Mouse (Mus musculus): ENCODE data around the gene Gm9970. TPM values are rescaled to one million over a fixed set of nuclear protein-coding genes. Genes with fewer than 3 reads are reported as not detected.

The Gm9970 gene
- total and polyA plus RNA-seq, 3 experiments = 0.10 TPM; not detected in 2

DNA sequence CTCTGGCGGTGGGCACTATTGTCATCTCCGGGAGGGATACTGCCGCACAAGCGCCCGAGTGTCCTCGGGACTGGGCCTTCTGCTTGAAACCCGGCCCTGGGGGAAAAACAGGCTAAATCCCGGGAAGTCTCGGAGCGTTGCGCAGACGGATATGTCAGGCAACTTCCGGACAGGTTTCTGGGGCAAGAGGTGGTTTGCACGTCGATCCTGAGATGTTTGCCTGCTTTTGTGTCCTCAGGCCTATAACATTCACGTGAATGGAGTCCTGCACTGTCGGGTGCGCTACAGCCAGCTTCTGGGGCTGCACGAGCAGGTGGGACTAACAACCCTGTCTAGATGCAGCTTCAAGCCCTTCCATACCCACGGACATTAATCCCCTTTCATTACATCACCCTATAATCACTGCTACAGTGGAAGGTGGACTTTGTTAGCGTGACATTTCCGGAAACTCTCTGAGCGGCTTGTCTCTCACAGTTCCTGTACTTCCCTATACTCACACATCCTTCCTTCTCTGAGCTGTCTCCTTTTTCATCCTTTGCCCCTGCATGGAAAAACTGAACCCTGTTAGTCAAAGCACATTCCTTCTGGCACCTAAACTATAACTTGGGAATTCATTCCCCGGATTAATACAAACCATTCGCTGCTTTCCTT is 47.3 kb downstream of the Gm9970 start:
- H3K36me3 ChIP-seq (replicated peaks) = peaks cover 74% of the 10 kb centered on the region
- ATAC-seq (ENCODE audit: extremely low read depth, insufficient number of reproducible peaks, low FRiP score, poor library complexity, severe bottlenecking) = no peak

DNA sequence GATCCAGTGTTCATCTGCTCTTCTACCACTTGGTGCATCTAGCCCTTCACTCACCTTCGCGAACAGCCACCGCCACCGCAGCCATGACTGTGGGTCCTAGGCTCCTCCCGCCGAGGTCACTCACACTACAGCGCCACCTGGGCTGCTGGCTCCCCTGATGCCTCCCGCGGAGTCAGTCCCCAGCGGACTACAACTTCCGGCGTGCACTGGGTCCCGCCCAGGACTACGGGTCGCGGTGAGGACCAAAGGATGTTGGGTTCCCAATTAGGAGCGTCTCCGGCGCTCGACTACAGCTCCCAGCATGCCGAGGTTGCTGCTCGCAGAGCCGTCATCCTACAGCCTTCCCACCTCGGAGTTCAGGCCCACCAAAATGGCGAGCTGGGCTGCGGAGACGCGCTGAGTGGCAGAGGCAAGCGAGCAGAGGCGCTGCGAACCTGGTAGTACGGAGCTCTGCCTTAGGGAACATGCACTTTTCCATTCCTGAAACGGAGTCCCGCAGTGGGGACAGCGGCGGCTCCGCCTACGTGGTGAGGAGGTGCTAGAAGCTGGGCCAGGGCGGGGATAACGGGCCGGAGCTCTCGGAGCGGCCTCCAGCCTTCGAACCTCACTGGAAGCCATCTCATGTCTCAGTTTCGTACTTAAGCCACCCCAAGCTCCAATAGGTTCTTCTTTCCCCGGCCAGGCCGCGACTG is 47.9 kb downstream of the Gm9970 start, which contains the start of the genes Snx17 and Eif2b4:
Gene Snx17, plus strand, starts transcription at position 289 of the 692 bp plus-strand sequence.
Gene Eif2b4, minus strand, starts transcription at position 492 of the 692 bp plus-strand sequence.
- Histone ChIP-seq H3K27me3 (ENCODE audit: insufficient read depth, low read length) (no peaks in the 10 kb centered on the region), H3K9me3 (replicated peaks) (no peaks in the 10 kb centered on the region), H3K36me3 (replicated peaks) (peaks cover 74% of the 10 kb centered on the region), H3K4me1 (ENCODE audit: insufficient read depth, low read depth, low read length) (peaks cover 55% of the 10 kb centered on the region), H3K4me3 (ENCODE audit: low read depth, low read length) (peak within 1 kb of the TSS; percentile 88)
- ATAC-seq (ENCODE audit: extremely low read depth, insufficient number of reproducible peaks, low FRiP score, poor library complexity, severe bottlenecking) (peak; percentile 89), DNase-seq (ENCODE audit: low spot score) (peak; percentile 86)
- TF ChIP-seq CTCF (IDR thresholded peaks at IDR 0.05; ENCODE audit: low read depth, low read length) = no peak
- TF ChIP-seq GATA2 (IDR thresholded peaks at IDR 0.05; ENCODE audit: borderline replicate concordance, low read depth, low read length) = no peak
- TF ChIP-seq TAL1 (conservative IDR thresholded peaks at IDR 0.05; ENCODE audit: low read depth, low read length) = no peak
- no peak for TF ChIP-seq POLR2AphosphoS5 (IDR thresholded peaks at IDR 0.05; ENCODE audit: insufficient replicate concordance, low read depth, low read length)
- no peak for TF ChIP-seq GATA1 (IDR thresholded peaks at IDR 0.05; ENCODE audit: borderline replicate concordance, low read length)

More for the DNA sequence above, 47.3 kb downstream of the Gm9970 start:
- Histone ChIP-seq H3K9me3 (replicated peaks) (no peaks in the 10 kb centered on the region), H3K4me3 (ENCODE audit: low read depth, low read length) (peak overlapping the region; percentile 88), H3K4me1 (ENCODE audit: insufficient read depth, low read depth, low read length) (peaks cover 61% of the 10 kb centered on the region), H3K27me3 (ENCODE audit: insufficient read depth, low read length) (no peaks in the 10 kb centered on the region)
- no peak for DNase-seq (ENCODE audit: low spot score)
- TF ChIP-seq GATA2 (IDR thresholded peaks at IDR 0.05; ENCODE audit: borderline replicate concordance, low read depth, low read length) (no peak), GATA1 (IDR thresholded peaks at IDR 0.05; ENCODE audit: borderline replicate concordance, low read length) (no peak), CTCF (IDR thresholded peaks at IDR 0.05; ENCODE audit: low read depth, low read length) (no peak), TAL1 (conservative IDR thresholded peaks at IDR 0.05; ENCODE audit: low read depth, low read length) (no peak), POLR2AphosphoS5 (IDR thresholded peaks at IDR 0.05; ENCODE audit: insufficient replicate concordance, low read depth, low read length) (no peak)

DNA sequence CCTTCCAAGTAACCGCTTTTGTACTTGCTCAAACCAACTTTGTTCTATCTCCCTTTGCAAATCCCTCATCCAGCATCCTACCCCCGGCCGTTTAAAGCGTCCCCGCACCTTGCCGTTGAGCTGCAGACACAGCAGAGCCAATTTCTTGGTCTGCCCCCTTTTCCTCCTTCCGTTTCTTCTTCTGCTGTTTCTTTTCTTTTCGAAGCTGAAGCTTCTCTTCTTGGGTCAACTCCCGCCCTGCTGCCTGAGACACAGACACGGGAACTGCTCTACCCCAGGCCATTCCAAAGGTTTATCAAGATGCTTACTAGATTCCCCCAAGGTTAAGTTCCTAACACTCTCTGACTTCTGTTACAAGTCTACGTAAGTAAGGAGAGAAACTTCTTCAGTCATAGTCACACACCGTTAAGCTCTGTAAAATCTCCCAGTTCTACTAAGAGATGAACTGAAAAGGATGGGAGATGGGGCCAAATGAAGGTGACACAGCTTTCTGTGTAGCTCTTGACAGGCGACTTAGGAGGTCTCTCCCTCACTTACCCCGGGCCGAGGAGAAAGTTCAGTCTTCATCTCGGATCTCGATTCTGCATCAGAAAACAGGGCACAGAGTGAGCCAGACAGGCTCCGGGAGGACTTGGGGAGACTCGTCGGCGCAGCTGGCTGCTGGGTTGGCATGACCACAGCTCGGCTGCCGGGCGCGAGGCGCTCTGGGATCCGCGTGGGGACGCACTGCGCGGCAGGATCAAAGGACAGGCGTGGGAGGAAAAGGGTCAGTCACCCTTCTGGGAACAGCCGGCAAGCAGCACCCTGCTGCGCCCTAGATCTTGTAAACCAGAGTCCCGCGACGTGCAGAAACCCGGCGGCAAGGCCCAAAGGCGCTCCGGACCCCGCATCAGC is 48.7 kb downstream of the Gm9970 start:
- H3K4me3 ChIP-seq (ENCODE audit: low read depth, low read length) = peak overlapping the region; percentile 88
- H3K27me3 ChIP-seq (ENCODE audit: insufficient read depth, low read length) = no peaks in the 10 kb centered on the region
- ATAC-seq (ENCODE audit: extremely low read depth, insufficient number of reproducible peaks, low FRiP score, poor library complexity, severe bottlenecking) (no peak), DNase-seq (ENCODE audit: low spot score) (no peak)
- H3K36me3 ChIP-seq (replicated peaks) = peaks cover 74% of the 10 kb centered on the region
- TF ChIP-seq GATA1 (IDR thresholded peaks at IDR 0.05; ENCODE audit: borderline replicate concordance, low read length) (no peak), POLR2AphosphoS5 (IDR thresholded peaks at IDR 0.05; ENCODE audit: insufficient replicate concordance, low read depth, low read length) (no peak), TAL1 (conservative IDR thresholded peaks at IDR 0.05; ENCODE audit: low read depth, low read length) (no peak), CTCF (IDR thresholded peaks at IDR 0.05; ENCODE audit: low read depth, low read length) (no peak), GATA2 (IDR thresholded peaks at IDR 0.05; ENCODE audit: borderline replicate concordance, low read depth, low read length) (no peak)
- no peaks in the 10 kb centered on the region for H3K9me3 ChIP-seq (replicated peaks)
- H3K4me1 ChIP-seq (ENCODE audit: insufficient read depth, low read depth, low read length) = peaks cover 47% of the 10 kb centered on the region

Other genes starting within 250 kb of the Gm9970 start
Only the 20 nearest of the 21 such genes appear.
- 81.9 and 89.6 TPM in 2 replicates for gene Atraid, start 192.9 kb downstream of the Gm9970 start, total RNA-seq (2014; fragmentation: Nextera tagmentation)
- gene Atraid, start 192.9 kb downstream of the Gm9970 start, total RNA-seq (2017) = 50.0 and 54.0 TPM in 2 replicates
- 11.6 and 15.6 TPM in 2 replicates for gene Atraid, start 192.9 kb downstream of the Gm9970 start, polyA plus RNA-seq (2012)
- 3.2 and 4.0 TPM in 2 replicates for gene Slc5a6, start 192.3 kb downstream of the Gm9970 start, total RNA-seq (2014; fragmentation: Nextera tagmentation)
- 2.2 and 5.2 TPM in 2 replicates for gene Slc5a6, start 192.3 kb downstream of the Gm9970 start, total RNA-seq (2017)
- 9.5 and 11.9 TPM in 2 replicates for gene Slc5a6, start 192.3 kb downstream of the Gm9970 start, polyA plus RNA-seq (2012)
- gene Cad, start 186.5 kb downstream of the Gm9970 start, total RNA-seq (2014; fragmentation: Nextera tagmentation) = 87.7 and 102 TPM in 2 replicates
- gene Cad, start 186.5 kb downstream of the Gm9970 start, total RNA-seq (2017) = 18.5 and 20.2 TPM in 2 replicates
- gene Cad, start 186.5 kb downstream of the Gm9970 start, polyA plus RNA-seq (2012) = 426 and 438 TPM in 2 replicates
- gene Dnajc5g, start 134.9 kb downstream of the Gm9970 start, total RNA-seq (2014; fragmentation: Nextera tagmentation) = not detected in 2 replicates
- not detected in 2 replicates for gene Dnajc5g, start 134.9 kb downstream of the Gm9970 start, total RNA-seq (2017)
- not detected in 2 replicates for gene Dnajc5g, start 134.9 kb downstream of the Gm9970 start, polyA plus RNA-seq (2012)
- not detected in 2 replicates for gene Slc30a3, start 133.0 kb downstream of the Gm9970 start, total RNA-seq (2014; fragmentation: Nextera tagmentation)
- 0.05 TPM in 1 of 2 replicates, not detected in the other for gene Slc30a3, start 133.0 kb downstream of the Gm9970 start, total RNA-seq (2017)
- not detected in 2 replicates for gene Slc30a3, start 133.0 kb downstream of the Gm9970 start, polyA plus RNA-seq (2012)
- gene Trim54, start 124.5 kb downstream of the Gm9970 start, total RNA-seq (2014; fragmentation: Nextera tagmentation) = not detected in 2 replicates
- not detected in 2 replicates for gene Trim54, start 124.5 kb downstream of the Gm9970 start, total RNA-seq (2017)
- not detected in 2 replicates for gene Trim54, start 124.5 kb downstream of the Gm9970 start, polyA plus RNA-seq (2012)
- not detected in 2 replicates for gene Ucn, start 102.4 kb downstream of the Gm9970 start, total RNA-seq (2014; fragmentation: Nextera tagmentation)
- gene Ucn, start 102.4 kb downstream of the Gm9970 start, total RNA-seq (2017) = not detected in 2 replicates
- not detected in 2 replicates for gene Ucn, start 102.4 kb downstream of the Gm9970 start, polyA plus RNA-seq (2012)
- 56.6 and 78.2 TPM in 2 replicates for gene Mpv17, start 87.0 kb downstream of the Gm9970 start, total RNA-seq (2014; fragmentation: Nextera tagmentation)
- gene Mpv17, start 87.0 kb downstream of the Gm9970 start, total RNA-seq (2017) = 69.8 and 70.3 TPM in 2 replicates
- 27.7 and 31.2 TPM in 2 replicates for gene Mpv17, start 87.0 kb downstream of the Gm9970 start, polyA plus RNA-seq (2012)
- 5.4 and 7.1 TPM in 2 replicates for gene Gm29609, start 61.3 kb downstream of the Gm9970 start, total RNA-seq (2014; fragmentation: Nextera tagmentation)
- gene Gm29609, start 61.3 kb downstream of the Gm9970 start, total RNA-seq (2017) = 2.8 and 4.4 TPM in 2 replicates
- 4.3 and 7.2 TPM in 2 replicates for gene Gm29609, start 61.3 kb downstream of the Gm9970 start, polyA plus RNA-seq (2012)
- 161 and 164 TPM in 2 replicates for gene Gtf3c2, start 61.1 kb downstream of the Gm9970 start, total RNA-seq (2014; fragmentation: Nextera tagmentation)
- gene Gtf3c2, start 61.1 kb downstream of the Gm9970 start, total RNA-seq (2017) = 51.1 and 65.1 TPM in 2 replicates
- 57.0 and 88.3 TPM in 2 replicates for gene Gtf3c2, start 61.1 kb downstream of the Gm9970 start, polyA plus RNA-seq (2012)
- 35.3 and 42.8 TPM in 2 replicates for gene Snx17, start 48.0 kb downstream of the Gm9970 start, total RNA-seq (2014; fragmentation: Nextera tagmentation)
- 56.5 and 65.1 TPM in 2 replicates for gene Snx17, start 48.0 kb downstream of the Gm9970 start, total RNA-seq (2017)
- gene Snx17, start 48.0 kb downstream of the Gm9970 start, polyA plus RNA-seq (2012) = 36.0 and 37.0 TPM in 2 replicates
- 43.3 and 104 TPM in 2 replicates for gene Eif2b4, start 47.8 kb downstream of the Gm9970 start, total RNA-seq (2014; fragmentation: Nextera tagmentation)
- 43.6 and 49.3 TPM in 2 replicates for gene Eif2b4, start 47.8 kb downstream of the Gm9970 start, total RNA-seq (2017)
- gene Eif2b4, start 47.8 kb downstream of the Gm9970 start, polyA plus RNA-seq (2012) = 139 and 201 TPM in 2 replicates
- gene Zfp513, start 38.9 kb downstream of the Gm9970 start, total RNA-seq (2014; fragmentation: Nextera tagmentation) = 9.4 and 12.2 TPM in 2 replicates
- 7.0 and 7.6 TPM in 2 replicates for gene Zfp513, start 38.9 kb downstream of the Gm9970 start, total RNA-seq (2017)
- 35.7 and 48.2 TPM in 2 replicates for gene Zfp513, start 38.9 kb downstream of the Gm9970 start, polyA plus RNA-seq (2012)
- gene Ppm1g, start 20.5 kb downstream of the Gm9970 start, total RNA-seq (2014; fragmentation: Nextera tagmentation) = 168 and 173 TPM in 2 replicates
- gene Ppm1g, start 20.5 kb downstream of the Gm9970 start, total RNA-seq (2017) = 158 and 176 TPM in 2 replicates
- gene Ppm1g, start 20.5 kb downstream of the Gm9970 start, polyA plus RNA-seq (2012) = 297 and 362 TPM in 2 replicates
- 38.2 and 49.6 TPM in 2 replicates for gene Nrbp1, start 368 bp downstream of the Gm9970 start, total RNA-seq (2014; fragmentation: Nextera tagmentation)
- 76.8 and 77.1 TPM in 2 replicates for gene Nrbp1, start 368 bp downstream of the Gm9970 start, total RNA-seq (2017)
- 15.1 and 17.3 TPM in 2 replicates for gene Nrbp1, start 368 bp downstream of the Gm9970 start, polyA plus RNA-seq (2012)
- 3.8 and 8.8 TPM in 2 replicates for gene Krtcap3, start 10.5 kb upstream of the Gm9970 start, total RNA-seq (2014; fragmentation: Nextera tagmentation)
- 6.4 and 10.5 TPM in 2 replicates for gene Krtcap3, start 10.5 kb upstream of the Gm9970 start, total RNA-seq (2017)
- gene Krtcap3, start 10.5 kb upstream of the Gm9970 start, polyA plus RNA-seq (2012) = 9.4 and 11.8 TPM in 2 replicates
- 19.0 and 21.5 TPM in 2 replicates for gene Ift172, start 49.9 kb upstream of the Gm9970 start, total RNA-seq (2014; fragmentation: Nextera tagmentation)
- gene Ift172, start 49.9 kb upstream of the Gm9970 start, total RNA-seq (2017) = 24.2 and 24.3 TPM in 2 replicates
- 32.5 and 37.8 TPM in 2 replicates for gene Ift172, start 49.9 kb upstream of the Gm9970 start, polyA plus RNA-seq (2012)
- not detected in 2 replicates for gene Fndc4, start 54.8 kb upstream of the Gm9970 start, total RNA-seq (2014; fragmentation: Nextera tagmentation)
- 0.38 TPM in 1 of 2 replicates, not detected in the other for gene Fndc4, start 54.8 kb upstream of the Gm9970 start, total RNA-seq (2017)
- not detected in 2 replicates for gene Fndc4, start 54.8 kb upstream of the Gm9970 start, polyA plus RNA-seq (2012)
- gene Gckr, start 56.2 kb upstream of the Gm9970 start, total RNA-seq (2014; fragmentation: Nextera tagmentation) = 0.23 TPM in 1 of 2 replicates, not detected in the other
- gene Gckr, start 56.2 kb upstream of the Gm9970 start, total RNA-seq (2017) = 0.05 and 0.23 TPM in 2 replicates
- gene Gckr, start 56.2 kb upstream of the Gm9970 start, polyA plus RNA-seq (2012) = not detected in 2 replicates
- gene Zfp512, start 211.2 kb upstream of the Gm9970 start, total RNA-seq (2014; fragmentation: Nextera tagmentation) = 33.9 and 35.9 TPM in 2 replicates
- gene Zfp512, start 211.2 kb upstream of the Gm9970 start, total RNA-seq (2017) = 40.8 and 58.4 TPM in 2 replicates
- gene Zfp512, start 211.2 kb upstream of the Gm9970 start, polyA plus RNA-seq (2012) = 9.0 and 12.4 TPM in 2 replicates